Comparison of ENCODE assay signal across 11 mouse cellular contexts in the genomic region with DNA sequence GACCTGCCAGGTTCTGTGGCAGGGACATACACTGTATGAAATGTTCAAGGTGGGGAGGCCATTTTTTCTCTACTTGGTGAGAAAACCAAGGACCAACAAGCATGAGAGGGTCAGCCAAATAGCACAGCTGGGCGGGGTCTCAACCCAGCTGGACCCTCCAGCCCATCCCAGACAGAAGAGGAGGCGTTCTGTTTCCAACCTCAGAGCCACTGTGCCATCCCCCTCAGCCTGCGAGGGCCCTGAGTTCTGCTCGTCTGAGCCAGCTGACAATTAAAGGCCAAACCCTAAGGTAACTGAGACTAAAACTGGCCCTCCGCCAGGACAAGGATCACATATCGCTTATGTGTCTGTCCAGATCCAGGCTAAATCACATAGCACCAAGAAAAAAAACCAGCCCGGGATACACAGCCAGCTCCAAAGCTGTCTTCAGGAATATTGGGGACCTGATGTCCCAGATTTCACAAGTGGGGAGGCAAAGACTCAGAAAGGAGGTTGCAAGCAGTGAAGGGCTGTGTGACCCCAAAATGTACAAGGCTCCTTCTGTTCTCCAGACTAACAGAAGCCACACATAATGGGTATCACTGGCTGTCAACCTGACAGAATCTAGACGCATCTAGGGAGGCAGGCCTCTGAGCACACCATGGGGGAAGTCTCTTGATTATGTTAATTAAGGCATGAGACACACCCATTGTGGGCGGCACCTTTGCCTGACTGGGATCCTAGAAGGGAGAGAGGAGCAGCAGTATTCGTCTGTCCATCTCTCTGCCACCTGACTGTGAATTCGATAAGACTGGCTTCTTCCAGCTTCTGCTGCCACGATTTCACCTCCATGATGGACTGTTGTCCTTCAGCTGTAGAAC.
DNase-seq lines count a peak whose midpoint lies in the region; ATAC-seq and TF ChIP-seq lines count a peak whose summit lies in the region.
"Had no signal": no experiment of that assay in that cellular context is flagged by ENCODE, and none has a peak within 500 bp of the region (broad histone marks: within the 10 kb centered on the region; RNA-seq: fewer than 3 reads in every experiment).

No protein-coding gene starts in this region.

- DNase-seq in gastrocnemius, postnatal 10 days: peak; percentile 10
- no peak for DNase-seq in gastrocnemius, postnatal 25 days
- peak; percentile 60 for DNase-seq in lung, embryonic 14.5 days
- DNase-seq in lung, postnatal 14 days: no peak
- peak; percentile 11 for DNase-seq in NIH3T3 (ENCODE audit: low read depth)
- DNase-seq in liver, postnatal 0 days: no peak
- DNase-seq: heart, postnatal 10 days; kidney, adult 9 months; liver, embryonic 13.5 days had no signal

- ATAC-seq in lung, embryonic 14.5 days (ENCODE audit: insufficient read depth): peak; percentile 65; the same call in 1 of the 2 replicates
- 0 out of 2 replicates have a peak, but pooled peaks have one; percentile 31 for ATAC-seq in intestine, embryonic 16.5 days
- ATAC-seq in erythroid progenitor cell, adult 5-6 weeks (replicated peaks; ENCODE audit: low FRiP score, poor library complexity, severe bottlenecking): no peak
- no peak for ATAC-seq in liver, postnatal 0 days

- H3K4me3 ChIP-seq in lung, embryonic 14.5 days (ENCODE audit: low read depth, low read length): no peak overlapping the region
- no peak overlapping the region for H3K4me3 ChIP-seq in intestine, embryonic 16.5 days (ENCODE audit: low read length)
- no peak overlapping the region for H3K4me3 ChIP-seq in liver, postnatal 0 days (ENCODE audit: low read depth, low read length)
- H3K4me3 ChIP-seq: liver, embryonic 13.5 days had no signal

- H3K36me3 ChIP-seq in lung, embryonic 14.5 days (ENCODE audit: insufficient read depth): no peaks in the 10 kb centered on the region
- H3K36me3 ChIP-seq in intestine, embryonic 16.5 days (ENCODE audit: control insufficient read depth, insufficient read depth, low read length): no peaks in the 10 kb centered on the region
- H3K36me3 ChIP-seq in liver, postnatal 0 days (replicated peaks; ENCODE audit: insufficient read depth, low read length): no peaks in the 10 kb centered on the region
- H3K36me3 ChIP-seq: liver, embryonic 13.5 days had no signal

- H3K27me3 ChIP-seq in lung, embryonic 14.5 days (ENCODE audit: insufficient read depth, low read length): no peaks in the 10 kb centered on the region
- no peaks in the 10 kb centered on the region for H3K27me3 ChIP-seq in intestine, embryonic 16.5 days (replicated peaks; ENCODE audit: control insufficient read depth, insufficient read depth, low read length)
- H3K27me3 ChIP-seq in liver, postnatal 0 days (ENCODE audit: insufficient read depth, low read length): peaks cover 6% of the 10 kb centered on the region; the same call in 1 of the 2 replicates

- H3K9ac ChIP-seq in lung, embryonic 14.5 days: no peak overlapping the region
- H3K9ac ChIP-seq in intestine, embryonic 16.5 days (ENCODE audit: low read depth, low read length): no peak overlapping the region
- no peak overlapping the region for H3K9ac ChIP-seq in liver, postnatal 0 days (replicated peaks)
- H3K9ac ChIP-seq: liver, embryonic 13.5 days had no signal

- TF ChIP-seq EP300 in liver, postnatal 0 days (IDR thresholded peaks at IDR 0.05; ENCODE audit: low read depth): no peak

- no peak overlapping the region for H3K4me2 ChIP-seq in lung, embryonic 14.5 days
- H3K4me2 ChIP-seq in intestine, embryonic 16.5 days (ENCODE audit: low read depth, low read length): no peak overlapping the region
- no peak overlapping the region for H3K4me2 ChIP-seq in liver, postnatal 0 days (ENCODE audit: low read depth, low read length)
- H3K4me2 ChIP-seq: liver, embryonic 13.5 days had no signal

- no peak overlapping the region for H3K27ac ChIP-seq in lung, embryonic 14.5 days (ENCODE audit: low read depth)
- H3K27ac ChIP-seq in intestine, embryonic 16.5 days (ENCODE audit: low read length): no peak overlapping the region
- no peak overlapping the region for H3K27ac ChIP-seq in liver, postnatal 0 days (ENCODE audit: low read depth)
- H3K27ac ChIP-seq: liver, embryonic 13.5 days had no signal

- no peak for TF ChIP-seq CTCF in lung, embryonic 14.5 days (IDR thresholded peaks at IDR 0.05; ENCODE audit: low read depth)
- no peak for TF ChIP-seq CTCF in liver, postnatal 0 days (IDR thresholded peaks at IDR 0.05; ENCODE audit: low read depth)

- H3K9me3 ChIP-seq in lung, embryonic 14.5 days (ENCODE audit: low read depth, low read length): no peaks in the 10 kb centered on the region
- H3K9me3 ChIP-seq in intestine, embryonic 16.5 days (ENCODE audit: control insufficient read depth, low read length): no peaks in the 10 kb centered on the region
- H3K9me3 ChIP-seq in liver, postnatal 0 days (ENCODE audit: low read length): no peaks in the 10 kb centered on the region
- H3K9me3 ChIP-seq: liver, embryonic 13.5 days had no signal

- 23% methylated on average over 12 of the region's 12 CpGs for WGBS in lung, embryonic 14.5 days
- WGBS in intestine, embryonic 16.5 days: 43% methylated on average over 12 of the region's 12 CpGs
- 46% methylated on average over 12 of the region's 12 CpGs for WGBS in liver, postnatal 0 days (ENCODE audit: insufficient replicate concordance)

- 0 out of 2 replicates have a peak, but pooled peaks cover 3% of the 10 kb centered on the region for H3K4me1 ChIP-seq in lung, embryonic 14.5 days (ENCODE audit: insufficient read depth)
- H3K4me1 ChIP-seq in intestine, embryonic 16.5 days (ENCODE audit: control insufficient read depth, insufficient read depth, low read length): peaks cover 6% of the 10 kb centered on the region; the same call in 1 of the 2 replicates
- H3K4me1 ChIP-seq in liver, postnatal 0 days (ENCODE audit: insufficient read depth): no peaks in the 10 kb centered on the region
- H3K4me1 ChIP-seq: liver, embryonic 13.5 days had no signal

Comparison
In these comparisons a context has a peak if more than half of its experiments do, and no peak if none do; other contexts are left out.
1. DNase-seq: peak in gastrocnemius, postnatal 10 days (single experiment), lung, embryonic 14.5 days (single experiment) and NIH3T3 (single experiment); none in gastrocnemius, postnatal 25 days (single experiment), lung, postnatal 14 days (single experiment) and liver, postnatal 0 days (single experiment).
2. ATAC-seq: peak in lung, embryonic 14.5 days (single experiment) and intestine, embryonic 16.5 days (single experiment); none in erythroid progenitor cell, adult 5-6 weeks (single experiment) and liver, postnatal 0 days (single experiment).